Mouse (Mus musculus) right cerebral cortex, postnatal 25 days (tissue): ENCODE measurements around the gene Gm21708.
"Not testable (repeated sequence)": the region's sequence is repeated elsewhere in the genome, so short reads cannot be mapped to it uniquely, and the experiment has no call there.

Experiments
- DNase-seq: peaks from one replicate; pipeline ENCODE4 v3.0.0; 2022

The Gm21708 gene

GRCm38 (mm10) chrY:3410067-3410466 lies at the start of gene Gm21708, which contains the start of gene Gm21704:
Gm21708 (minus strand) TSS chrY:3410167.
Gm21704 (minus strand) TSS chrY:3410167.
- not testable (repeated sequence) for DNase-seq
